Comparison of ENCODE assay signal across 16 mouse cellular contexts in genomic region chr2:27560708-27561123, GRCm38 (mm10). TPM values are rescaled to one million over a fixed set of nuclear protein-coding genes. Genes with fewer than 3 reads are reported as not detected.
DNase-seq lines count a peak whose midpoint lies in the region; ATAC-seq and TF ChIP-seq lines count a peak whose summit lies in the region.
"Had no signal": no experiment of that assay in that cellular context is flagged by ENCODE, and none has a peak within 500 bp of the region (broad histone marks: within the 10 kb centered on the region; RNA-seq: fewer than 3 reads in every experiment).

No protein-coding gene starts in this region.

- no peak for TF ChIP-seq CTCF in lung, postnatal 0 days (IDR thresholded peaks at IDR 0.05)
- no peak for TF ChIP-seq CTCF in stomach, postnatal 0 days (IDR thresholded peaks at IDR 0.05; ENCODE audit: low read depth)

- TF ChIP-seq EP300 in lung, postnatal 0 days (IDR thresholded peaks at IDR 0.05), result no peak
- no peak for TF ChIP-seq EP300 in stomach, postnatal 0 days (optimal IDR thresholded peaks at IDR 0.05)

- no peak overlapping the region for H3K4me2 ChIP-seq in lung, postnatal 0 days (replicated peaks; ENCODE audit: low read depth, low read length)
- no peak overlapping the region for H3K4me2 ChIP-seq in stomach, postnatal 0 days (replicated peaks; ENCODE audit: low read depth)
- H3K4me2 ChIP-seq: limb, embryonic 15.5 days had no signal

- H3K27me3 ChIP-seq in lung, postnatal 0 days (replicated peaks; ENCODE audit: insufficient read depth, low read length), result no peaks in the 10 kb centered on the region
- no peaks in the 10 kb centered on the region for H3K27me3 ChIP-seq in stomach, postnatal 0 days (ENCODE audit: control insufficient read depth, insufficient read depth, low read length)
- H3K27me3 ChIP-seq: limb, embryonic 15.5 days; Patski had no signal

- no peaks in the 10 kb centered on the region for H3K36me3 ChIP-seq in lung, postnatal 0 days (ENCODE audit: insufficient read depth, low read length)
- no peaks in the 10 kb centered on the region for H3K36me3 ChIP-seq in stomach, postnatal 0 days (ENCODE audit: control insufficient read depth, insufficient read depth, low read length)
- H3K36me3 ChIP-seq: heart, embryonic 10.5 days; limb, embryonic 15.5 days had no signal

- ATAC-seq in lung, postnatal 0 days, result peak; percentile 31; the same call in 1 of the 2 replicates
- peak; percentile 65; the same call in 1 of the 2 replicates for ATAC-seq in stomach, postnatal 0 days (ENCODE audit: low FRiP score, low TSS enrichment)
- ATAC-seq: forebrain, embryonic 14.5 days; hindbrain, embryonic 16.5 days; Patski had no signal

- H3K4me1 ChIP-seq in lung, postnatal 0 days (ENCODE audit: insufficient read depth, low read depth, low read length), result no peaks in the 10 kb centered on the region
- H3K4me1 ChIP-seq in stomach, postnatal 0 days (replicated peaks; ENCODE audit: control insufficient read depth, insufficient read depth), result no peaks in the 10 kb centered on the region

- H3K27ac ChIP-seq in lung, postnatal 0 days (ENCODE audit: low read length), result no peak overlapping the region
- H3K27ac ChIP-seq in stomach, postnatal 0 days (replicated peaks), result no peak overlapping the region
- H3K27ac ChIP-seq: gastrocnemius, adult 2 months; heart, embryonic 10.5 days; limb, embryonic 15.5 days had no signal

- H3K9ac ChIP-seq in lung, postnatal 0 days (replicated peaks; ENCODE audit: low read depth), result no peak overlapping the region
- no peak overlapping the region for H3K9ac ChIP-seq in stomach, postnatal 0 days (ENCODE audit: low read length)
- H3K9ac ChIP-seq: limb, embryonic 15.5 days had no signal

- peak; percentile 32 for DNase-seq in adrenal gland, postnatal 10 days
- no peak for DNase-seq in adrenal gland, adult 8-10 months
- no peak for DNase-seq in lung, postnatal 0 days (ENCODE audit: low spot score)
- no peak for DNase-seq in lung, adult 18-20 months
- DNase-seq in kidney, postnatal 36 days, result peak; percentile 68 to 78
- DNase-seq in stomach, postnatal 0 days (ENCODE audit: low spot score), result no peak
- DNase-seq in gastrocnemius, postnatal 25 days, result no peak
- DNase-seq in layer of hippocampus, adult 11-12 months (ENCODE audit: low spot score), result no peak
- DNase-seq: cerebellum, adult 11 months; gastrocnemius, adult 2 months; right cerebral cortex, postnatal 14 days had no signal

- H3K4me3 ChIP-seq in lung, postnatal 0 days (ENCODE audit: low read depth, low read length), result no peak overlapping the region
- H3K4me3 ChIP-seq in stomach, postnatal 0 days (ENCODE audit: low read depth, low read length), result no peak overlapping the region
- H3K4me3 ChIP-seq: gastrocnemius, adult 2 months; heart, embryonic 10.5 days; limb, embryonic 15.5 days had no signal

- no peaks in the 10 kb centered on the region for H3K9me3 ChIP-seq in lung, postnatal 0 days (ENCODE audit: low read length)
- no peaks in the 10 kb centered on the region for H3K9me3 ChIP-seq in stomach, postnatal 0 days (ENCODE audit: control insufficient read depth, low read length)
- H3K9me3 ChIP-seq: heart, embryonic 10.5 days; limb, embryonic 15.5 days had no signal

- 54% methylated on average over 7 of the region's 7 CpGs for WGBS in lung, postnatal 0 days
- WGBS in stomach, postnatal 0 days, result 58% methylated on average over 7 of the region's 7 CpGs

RNA-seq across cellular contexts. Expression of gene Wdr5, which starts 45.8 kb away (rescaled TPM):
- total RNA-seq in adrenal gland, postnatal 10 days (2021), result 10 to 100 TPM; 35.2 to 38.3 TPM
- 10 to 100 TPM; 31.3 to 42.8 (median 36.3) TPM for total RNA-seq in adrenal gland, adult 8-10 months (2022)
- 20.5 and 24.0 TPM in 2 replicates for polyA plus RNA-seq in lung, postnatal 0 days (2015; fragmentation: Nextera tagmentation; extraction: Ambion mirVana)
- polyA plus RNA-seq in stomach, postnatal 0 days (2015; fragmentation: Nextera tagmentation; extraction: Ambion mirVana), result 19.3 and 19.7 TPM in 2 replicates
- 10 to 100 TPM; 15.4 to 18.3 TPM for total RNA-seq in gastrocnemius, postnatal 25 days (2021)

RNA-seq across cellular contexts. Expression of gene Brd3, which starts 53.3 kb away (rescaled TPM):
- total RNA-seq in adrenal gland, postnatal 10 days (2021), result 10 to 100 TPM; 83.9 to 89.7 TPM
- total RNA-seq in adrenal gland, adult 8-10 months (2022), result 10 to 100 TPM; 87.2 to 97.9 (median 91.9) TPM
- 44.9 and 47.5 TPM in 2 replicates for polyA plus RNA-seq in lung, postnatal 0 days (2015; fragmentation: Nextera tagmentation; extraction: Ambion mirVana)
- 41.0 and 48.3 TPM in 2 replicates for polyA plus RNA-seq in stomach, postnatal 0 days (2015; fragmentation: Nextera tagmentation; extraction: Ambion mirVana)
- total RNA-seq in gastrocnemius, postnatal 25 days (2021), result 10 to 100 TPM; 20.5 to 25.1 TPM

Comparison
In these comparisons a context has a peak if more than half of its experiments do, and no peak if none do; other contexts are left out.
1. DNase-seq: peak in adrenal gland, postnatal 10 days (single experiment) and kidney, postnatal 36 days (2 of 2); none in adrenal gland, adult 8-10 months (single experiment), lung, postnatal 0 days (single experiment), lung, adult 18-20 months (0 of 2), stomach, postnatal 0 days (single experiment), gastrocnemius, postnatal 25 days (single experiment) and layer of hippocampus, adult 11-12 months (single experiment).